Mouse (Mus musculus) heart, postnatal 0 days (tissue): ENCODE results near the gene Zdhhc17.

Experiments
- CTCF ChIP-seq: IDR thresholded peaks from 2 replicates; pipeline ENCODE4 v1.5.1; 2016; ENCODE audit warnings: antibody characterized with exemption, control low read depth, low read depth
- EP300 ChIP-seq: IDR thresholded peaks from 2 replicates; pipeline ENCODE4 v1.6.1; 2016; ENCODE audit warnings: antibody characterized with exemption, low read depth

- TF ChIP-seq CTCF (no peak), EP300 (no peak)
Measured at GRCm38 (mm10) chr10:110935081-110935480, 74.9 kb downstream of the Zdhhc17 start.
